21 mouse cellular contexts compared by ENCODE assay signal in genomic region chr6:139159741-139160140, GRCm38 (mm10).
A peak's percentile ranks its signal among the peaks of the same experiment; 100 is the strongest.
DNase-seq lines count a peak whose midpoint lies in the region; TF ChIP-seq lines count a peak whose summit lies in the region.
"Had no signal": no experiment of that assay in that cellular context is flagged by ENCODE, and none has a peak within 500 bp of the region (broad histone marks: within the 10 kb centered on the region; RNA-seq: fewer than 3 reads in every experiment).

No protein-coding gene starts in this region.

- no peak for TF ChIP-seq CTCF in left cerebral cortex, adult 2 months (IDR thresholded peaks at IDR 0.05)

- DNase-seq in layer of hippocampus, adult 18-20 months (ENCODE audit: low spot score in 2 of 2) = peak; percentile 4 to 21
- no peak for DNase-seq in layer of hippocampus, postnatal 10 days (ENCODE audit: low spot score in 2 of 2)
- DNase-seq in frontal cortex, adult 2 months (ENCODE audit: extremely low spot score in 1 of 2, low spot score in 1 of 2) = peak; percentile 74
- DNase-seq in left cerebral cortex, adult 2 months (ENCODE audit: extremely low spot score in 1 of 2, low spot score in 2 of 2) = peak; percentile 13 to 15
- peak; percentile 28 for DNase-seq in right cerebral cortex, postnatal 25 days
- DNase-seq in adrenal gland, postnatal 25 days = no peak
- DNase-seq in adrenal gland, postnatal 4 days (ENCODE audit: low spot score in 2 of 2) = no peak
- no peak for DNase-seq in thymus, postnatal 10 days (ENCODE audit: low spot score in 2 of 2)
- DNase-seq: adrenal gland, adult 2 months; cerebellum, adult 2 months; heart, adult 18-20 months; lung, postnatal 10 days; midbrain, embryonic 14.5 days had no signal

- no peak overlapping the region for H3K4me3 ChIP-seq in left cerebral cortex, adult 2 months
- H3K4me3 ChIP-seq: embryonic facial prominence, embryonic 13.5 days; forebrain, embryonic 10.5 days; intestine, embryonic 15.5 days; limb, embryonic 15.5 days; myocyte; neural tube, embryonic 15.5 days had no signal

- H3K27ac ChIP-seq in left cerebral cortex, adult 2 months = peak overlapping the region; percentile 76
- H3K27ac ChIP-seq: embryonic facial prominence, embryonic 13.5 days; forebrain, embryonic 10.5 days; hindbrain, embryonic 14.5 days; intestine, embryonic 15.5 days; limb, embryonic 15.5 days; neural tube, embryonic 15.5 days; stomach, postnatal 0 days had no signal

- intact Hi-C loops in left cerebral cortex, adult 2 months (cut with DNase I) = loop anchor here (1.0 to 2.0 kb wide), 2 partner anchors 39 to 358 kb away; no protein-coding TSS in a partner anchor

Comparison
In these comparisons a context has a peak if more than half of its experiments do, and no peak if none do; other contexts are left out.
1. DNase-seq: peak in layer of hippocampus, adult 18-20 months (2 of 2), frontal cortex, adult 2 months (2 of 2), left cerebral cortex, adult 2 months (2 of 2) and right cerebral cortex, postnatal 25 days (single experiment); none in layer of hippocampus, postnatal 10 days (0 of 2), adrenal gland, postnatal 25 days (single experiment), adrenal gland, postnatal 4 days (0 of 2) and thymus, postnatal 10 days (0 of 2).